Mouse (Mus musculus) limb, embryonic 13.5 days (tissue): ENCODE results near the gene Klrb1f. TPM values are rescaled to one million over a fixed set of nuclear protein-coding genes. Genes with fewer than 3 reads are reported as not detected.
"Not testable (repeated sequence)": the region's sequence is repeated elsewhere in the genome, so short reads cannot be mapped to it uniquely, and the experiment has no call there.

ENCODE experiments used
- ATAC-seq: fragments of 200-750 bp; cut with Nextera tagmentation; 2 replicates; pipeline ENCODE4 v1.8.0; 2017; ENCODE audit warnings: low read depth, moderate number of reproducible peaks, moderate TSS enrichment; ENCODE audit not compliant: low FRiP score
- H3K27ac ChIP-seq: fragments of 300-500 bp; sonication (generic); 2 replicates; pipeline ENCODE4 v1.5.1; 2015; ENCODE audit warnings: inconsistent platforms, mild to moderate bottlenecking, moderate library complexity
- H3K27me3 ChIP-seq: fragments of 300-500 bp; sonication (generic); 2 replicates; pipeline ENCODE4 v1.6.1; 2015; ENCODE audit warnings: mild to moderate bottlenecking, inconsistent platforms
- H3K36me3 ChIP-seq: fragments of 300-500 bp; sonication (generic); 2 replicates; pipeline ENCODE4 v1.6.1; 2015; ENCODE audit warnings: inconsistent platforms, mild to moderate bottlenecking, moderate library complexity
- H3K4me1 ChIP-seq: fragments of 300-500 bp; sonication (generic); 2 replicates; pipeline ENCODE4 v1.6.1; 2015; ENCODE audit warnings: inconsistent platforms
- H3K4me2 ChIP-seq: fragments of 300-500 bp; sonication (generic); replicated peaks from 2 replicates; pipeline ENCODE4 v1.6.1; 2015; ENCODE audit warnings: inconsistent platforms, mild to moderate bottlenecking, moderate library complexity
- H3K4me3 ChIP-seq: fragments of 300-500 bp; sonication (generic); 2 replicates; pipeline ENCODE4 v1.5.1; 2015; ENCODE audit warnings: moderate library complexity, mild to moderate bottlenecking, inconsistent platforms
- H3K9ac ChIP-seq: fragments of 300-500 bp; sonication (generic); 2 replicates; pipeline ENCODE4 v1.6.1; 2015; ENCODE audit warnings: mild to moderate bottlenecking, inconsistent platforms
- H3K9me3 ChIP-seq: fragments of 300-500 bp; sonication (generic); 2 replicates; pipeline ENCODE4 v1.6.1; 2016; ENCODE audit warnings: inconsistent platforms
- WGBS: fragments of 180-500 bp; shearing (Covaris S2); methylation state at CpG from one replicate; pipeline ENCODE4 v1.1.7; 2015; 5-methylcytosine and 5-hydroxymethylcytosine counted together
- polyA plus RNA-seq: library from polyadenylated mRNA; unstranded; fragments of >200 nt; fragmentation: Nextera tagmentation; extraction: Ambion mirVana; gene quantifications from 2 replicates; pipeline ENCODE4 v1.2.1, GENCODE M21; 2015

Klrb1f gene
- polyA plus RNA-seq, 1 experiment from 2014 or later, result not detected

DNA sequence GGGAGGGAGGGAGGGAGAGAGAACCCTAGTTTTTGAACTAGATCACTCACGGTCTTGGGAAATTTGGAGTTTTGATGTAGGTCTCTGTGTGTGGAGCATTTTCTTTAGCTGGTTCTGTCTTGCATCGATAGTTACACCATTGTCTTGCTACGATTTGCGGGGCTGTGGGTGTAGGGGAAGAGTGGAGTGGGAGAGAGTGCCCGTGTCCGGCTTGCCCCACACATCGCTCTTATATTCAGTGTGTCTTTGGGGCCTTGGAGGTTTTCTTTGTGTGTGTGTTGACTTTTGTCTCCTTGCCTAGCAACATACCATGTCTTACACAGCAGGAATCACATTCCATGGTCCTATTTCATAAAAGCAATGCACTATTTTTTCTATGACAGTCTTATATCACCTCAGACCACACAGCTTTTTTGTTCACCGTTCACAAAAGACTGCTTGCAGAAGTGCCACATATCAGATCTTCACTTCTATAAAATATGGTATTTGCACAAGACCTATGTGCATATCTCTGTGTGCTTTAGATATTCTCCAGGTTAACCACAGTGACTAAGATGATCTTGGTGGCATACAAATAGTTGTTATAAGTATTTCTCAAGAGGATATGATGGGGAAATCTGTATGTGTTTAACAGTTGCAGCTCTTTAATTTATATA is 4.0 kb downstream of the Klrb1f start:
- no peak overlapping the region for H3K9ac ChIP-seq
- 0 out of 2 replicates have a peak, but pooled peaks cover 4% of the 10 kb centered on the region for H3K4me1 ChIP-seq
- no peak overlapping the region for H3K27ac ChIP-seq
- no peaks in the 10 kb centered on the region for H3K9me3 ChIP-seq
- no peak for ATAC-seq
- H3K27me3 ChIP-seq, result no peaks in the 10 kb centered on the region; the same call in 1 of the 2 replicates
- H3K4me2 ChIP-seq, result peak overlapping the region; percentile 57
- H3K4me3 ChIP-seq, result peak overlapping the region; percentile 35
- WGBS, result 7% methylated on average over 8 of the region's 8 CpGs
- H3K36me3 ChIP-seq, result no peaks in the 10 kb centered on the region

DNA sequence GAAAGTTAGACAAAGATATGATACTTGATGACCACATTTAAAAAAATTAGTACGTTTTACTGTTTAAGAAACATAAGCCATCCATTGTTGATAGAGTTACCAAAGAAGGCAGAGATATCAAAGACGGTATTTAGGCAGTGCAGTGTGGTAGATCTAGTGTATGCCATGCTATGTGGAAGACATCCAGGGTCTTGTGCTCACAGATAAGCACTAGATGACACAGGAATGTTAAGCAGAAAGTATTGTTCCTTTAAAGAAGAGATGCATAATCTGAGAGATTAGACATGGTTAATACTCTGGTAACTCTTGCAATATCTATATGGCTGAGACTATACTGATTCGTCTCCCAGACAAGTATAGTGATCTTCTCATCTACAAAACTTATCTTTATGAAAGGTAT is 5.4 kb downstream of the Klrb1f start:
- H3K4me3 ChIP-seq, result no peak overlapping the region
- H3K9me3 ChIP-seq, result no peaks in the 10 kb centered on the region
- H3K27ac ChIP-seq, result no peak overlapping the region
- no peaks in the 10 kb centered on the region for H3K27me3 ChIP-seq
- no peak overlapping the region for H3K4me2 ChIP-seq
- 0 out of 2 replicates have a peak, but pooled peaks cover 4% of the 10 kb centered on the region for H3K4me1 ChIP-seq
- H3K9ac ChIP-seq, result no peak overlapping the region
- WGBS, result 79% methylated on average over 3 of the region's 3 CpGs
- ATAC-seq, result no peak
- H3K36me3 ChIP-seq, result no peaks in the 10 kb centered on the region

- Histone ChIP-seq H3K27ac (no peak overlapping the region), H3K4me3 (no peak overlapping the region), H3K9ac (no peak overlapping the region), H3K9me3 (no peaks in the 10 kb centered on the region), H3K27me3 (no peaks in the 10 kb centered on the region), H3K36me3 (no peaks in the 10 kb centered on the region), H3K4me1 (0 out of 2 replicates have a peak, but pooled peaks cover 4% of the 10 kb centered on the region), H3K4me2 (no peak overlapping the region)
- no peak for ATAC-seq
- WGBS, result 82% methylated on average over 5 of the region's 5 CpGs
Observed at GRCm38 (mm10) chr6:129051731-129052130, 6.0 kb downstream of the Klrb1f start.

DNA sequence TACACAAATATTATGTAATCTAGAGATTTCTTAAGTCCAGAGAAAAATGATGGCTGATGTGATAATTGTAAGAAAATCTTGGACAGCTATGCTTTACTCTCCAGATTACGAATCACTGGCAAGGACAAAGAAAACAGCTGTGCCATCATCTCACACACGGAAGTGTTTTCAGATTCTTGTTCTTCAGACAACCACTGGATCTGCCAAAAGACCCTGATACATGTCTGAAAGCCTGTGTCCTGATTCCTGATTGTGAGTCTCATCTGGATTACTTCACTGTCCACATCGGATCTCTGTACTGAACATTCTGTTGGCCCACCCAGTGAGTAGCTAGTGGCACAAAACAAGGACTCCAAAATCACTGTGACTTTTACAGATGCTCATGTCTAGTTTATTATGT is 10.5 kb downstream of the Klrb1f start:
- Histone ChIP-seq H3K36me3 (no peaks in the 10 kb centered on the region), H3K4me3 (no peak overlapping the region), H3K27me3 (no peaks in the 10 kb centered on the region), H3K4me2 (no peak overlapping the region), H3K9ac (no peak overlapping the region), H3K4me1 (no peaks in the 10 kb centered on the region), H3K9me3 (no peaks in the 10 kb centered on the region), H3K27ac (no peak overlapping the region)
- no peak for ATAC-seq
- 86% methylated on average over 3 of the region's 3 CpGs for WGBS

- Histone ChIP-seq H3K4me1 (no peaks in the 10 kb centered on the region), H3K27me3 (no peaks in the 10 kb centered on the region), H3K27ac (no peak overlapping the region), H3K4me2 (no peak overlapping the region), H3K36me3 (no peaks in the 10 kb centered on the region), H3K9me3 (no peaks in the 10 kb centered on the region), H3K4me3 (no peak overlapping the region), H3K9ac (no peak overlapping the region)
- no peak for ATAC-seq
Observed at GRCm38 (mm10) chr6:129058013-129058412, 12.3 kb downstream of the Klrb1f start.

- Histone ChIP-seq H3K4me3 (no peak overlapping the region), H3K4me2 (no peak overlapping the region), H3K27ac (no peak overlapping the region), H3K9ac (no peak overlapping the region), H3K36me3 (no peaks in the 10 kb centered on the region), H3K27me3 (no peaks in the 10 kb centered on the region), H3K4me1 (no peaks in the 10 kb centered on the region), H3K9me3 (no peaks in the 10 kb centered on the region)
- ATAC-seq, result no peak
- WGBS, result 84% methylated on average over 3 of the region's 3 CpGs
Observed at GRCm38 (mm10) chr6:129065407-129065806, 19.7 kb downstream of the Klrb1f start.

DNA sequence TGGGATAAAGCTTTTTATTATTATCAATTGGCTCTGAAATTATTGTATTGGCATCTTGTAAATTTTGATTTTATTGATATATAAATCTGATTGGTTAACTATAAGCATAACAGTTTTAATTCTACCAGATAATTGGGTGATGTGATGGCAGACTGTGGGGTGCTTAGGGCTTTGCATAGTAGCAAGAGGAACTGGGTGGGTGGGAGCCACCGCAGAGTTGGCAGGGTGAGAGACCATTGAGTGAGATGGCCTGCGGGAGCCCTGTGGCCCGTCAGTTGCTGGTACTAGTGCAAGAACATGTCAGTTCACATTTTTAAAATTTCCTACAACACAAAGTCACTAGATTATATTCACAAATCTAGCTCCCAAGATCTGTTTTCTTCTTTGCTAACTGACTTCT is 20.2 kb downstream of the Klrb1f start:
- no peaks in the 10 kb centered on the region for H3K9me3 ChIP-seq
- H3K4me1 ChIP-seq, result no peaks in the 10 kb centered on the region
- no peak overlapping the region for H3K27ac ChIP-seq
- H3K9ac ChIP-seq, result no peak overlapping the region
- no peaks in the 10 kb centered on the region for H3K27me3 ChIP-seq
- H3K4me2 ChIP-seq, result no peak overlapping the region
- WGBS, result 93% methylated on average over 3 of the region's 3 CpGs
- ATAC-seq, result no peak
- no peak overlapping the region for H3K4me3 ChIP-seq
- H3K36me3 ChIP-seq, result no peaks in the 10 kb centered on the region

DNA sequence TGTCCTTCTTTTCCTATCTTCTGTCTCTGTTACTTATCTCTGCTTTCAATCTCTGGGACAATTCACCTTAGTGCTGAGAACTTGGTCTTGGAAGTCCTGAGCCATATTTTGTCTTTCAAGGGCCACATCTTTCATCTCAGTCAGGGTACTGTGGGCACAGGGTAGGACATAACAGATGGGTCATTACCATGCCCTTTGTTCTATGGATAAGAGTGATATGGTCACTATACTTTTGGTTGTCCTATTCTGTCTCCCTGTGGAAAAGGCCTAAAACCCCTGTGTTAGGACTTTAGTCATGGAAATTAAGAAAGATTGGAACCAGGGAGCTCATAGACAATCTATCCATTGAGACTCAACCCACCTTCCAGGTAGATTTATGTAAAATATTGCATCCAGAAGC is 20.8 kb downstream of the Klrb1f start:
- no peak overlapping the region for H3K9ac ChIP-seq
- ATAC-seq, result no peak

GRCm38 (mm10) chr6:129066986-129067385 is 21.3 kb downstream of the Klrb1f start:
- 59% methylated on average over 1 of the region's 1 CpGs for whole genome bisulfite sequencing
- Histone ChIP-seq H3K36me3 (no peaks in the 10 kb centered on the region), H3K4me3 (no peak overlapping the region), H3K27me3 (no peaks in the 10 kb centered on the region), H3K27ac (no peak overlapping the region), H3K9ac (no peak overlapping the region), H3K4me2 (no peak overlapping the region), H3K9me3 (no peaks in the 10 kb centered on the region), H3K4me1 (no peaks in the 10 kb centered on the region)
- no peak for ATAC-seq

More for the DNA sequence above, 20.8 kb downstream of the Klrb1f start:
- Histone ChIP-seq H3K9me3 (no peaks in the 10 kb centered on the region), H3K4me3 (no peak overlapping the region), H3K27ac (no peak overlapping the region), H3K4me1 (no peaks in the 10 kb centered on the region), H3K36me3 (no peaks in the 10 kb centered on the region), H3K27me3 (no peaks in the 10 kb centered on the region), H3K4me2 (no peak overlapping the region)

DNA sequence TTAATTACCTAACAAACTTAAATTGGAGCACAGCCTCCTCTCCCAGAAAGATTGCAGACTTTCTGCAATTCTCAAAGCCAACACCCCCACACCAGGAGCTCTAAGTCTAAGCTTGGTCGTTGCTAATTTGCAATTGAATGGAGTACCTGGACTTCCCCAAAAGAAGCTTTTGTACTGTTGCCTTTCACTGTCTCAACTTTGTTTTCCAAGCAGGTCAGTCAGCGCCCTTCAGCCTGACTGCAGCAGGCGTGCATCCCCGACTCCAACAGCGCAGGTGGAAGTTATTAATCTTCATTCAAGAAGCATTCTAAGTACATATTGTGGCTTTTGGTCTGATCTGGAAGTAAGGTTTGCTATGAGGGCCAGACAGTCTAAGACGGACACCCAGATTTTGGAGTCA is 39.4 kb downstream of the Klrb1f start:
- Histone ChIP-seq H3K36me3 (no peaks in the 10 kb centered on the region), H3K4me1 (no peaks in the 10 kb centered on the region), H3K4me2 (no peak overlapping the region), H3K27ac (no peak overlapping the region), H3K9me3 (no peaks in the 10 kb centered on the region; the same call in 1 of the 2 replicates), H3K27me3 (no peaks in the 10 kb centered on the region), H3K4me3 (no peak overlapping the region), H3K9ac (no peak overlapping the region)
- WGBS, result 87% methylated on average over 6 of the region's 6 CpGs
- ATAC-seq, result no peak

- H3K9me3 ChIP-seq, H3K27ac ChIP-seq, H3K4me2 ChIP-seq, ATAC-seq, H3K4me1 ChIP-seq, H3K9ac ChIP-seq, H3K36me3 ChIP-seq, H3K4me3 ChIP-seq, H3K27me3 ChIP-seq: not testable (repeated sequence)
- 87% methylated on average over 2 of the region's 2 CpGs for WGBS
Observed at GRCm38 (mm10) chr6:129086031-129086430, 40.3 kb downstream of the Klrb1f start.

GRCm38 (mm10) chr6:129088161-129088560 is 42.5 kb downstream of the Klrb1f start:
- Histone ChIP-seq H3K36me3 (no peaks in the 10 kb centered on the region), H3K4me1 (no peaks in the 10 kb centered on the region), H3K4me3 (no peak overlapping the region), H3K9me3 (no peaks in the 10 kb centered on the region; the same call in 1 of the 2 replicates), H3K4me2 (no peak overlapping the region), H3K27me3 (no peaks in the 10 kb centered on the region), H3K9ac (no peak overlapping the region), H3K27ac (no peak overlapping the region)
- no peak for ATAC-seq
- WGBS, result 79% methylated on average over 1 of the region's 1 CpGs

GRCm38 (mm10) chr6:129088596-129088995 is 42.9 kb downstream of the Klrb1f start:
- not testable (repeated sequence) for H3K4me3 ChIP-seq, H3K9ac ChIP-seq, H3K4me1 ChIP-seq, H3K27ac ChIP-seq, H3K4me2 ChIP-seq, ATAC-seq, H3K27me3 ChIP-seq, H3K9me3 ChIP-seq, H3K36me3 ChIP-seq
- 88% methylated on average over 8 of the region's 8 CpGs for WGBS
